Comparison of ENCODE assay signal across 19 mouse cellular contexts in genomic region chr3:115957223-115957622, GRCm38 (mm10).
"Had no signal": no experiment of that assay in that cellular context is flagged by ENCODE, and none has a peak within 500 bp of the region (broad histone marks: within the 10 kb centered on the region; RNA-seq: fewer than 3 reads in every experiment).

No protein-coding gene starts in this region.

- H3K27ac ChIP-seq: liver, embryonic 15.5 days; midbrain, embryonic 10.5 days; neural tube, embryonic 13.5 days; neural tube, embryonic 15.5 days had no signal

- H3K9me3 ChIP-seq: liver, embryonic 15.5 days; midbrain, embryonic 10.5 days; neural tube, embryonic 13.5 days; neural tube, embryonic 15.5 days had no signal

- ATAC-seq: liver, postnatal 0 days; midbrain, embryonic 16.5 days had no signal

- H3K4me1 ChIP-seq: liver, embryonic 15.5 days; neural tube, embryonic 13.5 days; neural tube, embryonic 15.5 days had no signal

- DNase-seq: liver, postnatal 0 days; lung, embryonic 14.5 days; lung, postnatal 10 days; lung, postnatal 4 days; midbrain, embryonic 14.5 days; retina, postnatal 1 day; right cerebral cortex, adult 18-20 months; right cerebral cortex, postnatal 25 days; right cerebral cortex, postnatal 4 days; spleen, adult 18-20 months; thymus, adult 2 months; thymus, postnatal 25 days; thymus, postnatal 4 days had no signal

- H3K4me3 ChIP-seq: liver, embryonic 15.5 days; midbrain, embryonic 10.5 days; myocyte; neural tube, embryonic 13.5 days; neural tube, embryonic 15.5 days had no signal

- H3K9ac ChIP-seq: liver, embryonic 15.5 days; liver, postnatal 0 days; lung, embryonic 14.5 days; neural tube, embryonic 13.5 days; neural tube, embryonic 15.5 days had no signal

- H3K27me3 ChIP-seq: liver, embryonic 15.5 days; neural tube, embryonic 13.5 days; neural tube, embryonic 15.5 days had no signal
